19 mouse cellular contexts compared by ENCODE assay signal in genomic region chr5:63768220-63768619, GRCm38 (mm10). TPM values are rescaled to one million over a fixed set of nuclear protein-coding genes. Genes with fewer than 3 reads are reported as not detected.
A peak's percentile ranks its signal among the peaks of the same experiment; 100 is the strongest.
DNase-seq lines count a peak whose midpoint lies in the region; ATAC-seq and TF ChIP-seq lines count a peak whose summit lies in the region.
"Had no signal": no experiment of that assay in that cellular context is flagged by ENCODE, and none has a peak within 500 bp of the region (broad histone marks: within the 10 kb centered on the region; RNA-seq: fewer than 3 reads in every experiment).

No protein-coding gene starts in this region.

- H3K9ac ChIP-seq in forebrain, embryonic 14.5 days (ENCODE audit: low read length) = 0 out of 2 replicates have a peak overlapping the region, but pooled peaks have one; percentile 36
- no peak overlapping the region for H3K9ac ChIP-seq in forebrain, embryonic 11.5 days (ENCODE audit: low read length)
- no peak overlapping the region; the same call in 1 of the 2 replicates for H3K9ac ChIP-seq in hindbrain, postnatal 0 days (replicated peaks; ENCODE audit: low read length)
- no peak overlapping the region for H3K9ac ChIP-seq in hindbrain, embryonic 13.5 days
- H3K9ac ChIP-seq in embryonic facial prominence, embryonic 14.5 days (ENCODE audit: low read depth, low read length) = no peak overlapping the region
- H3K9ac ChIP-seq: embryonic facial prominence, embryonic 15.5 days; heart, embryonic 13.5 days had no signal

- H3K9me3 ChIP-seq in forebrain, embryonic 14.5 days (replicated peaks; ENCODE audit: control insufficient read depth, low read length) = no peaks in the 10 kb centered on the region
- no peaks in the 10 kb centered on the region for H3K9me3 ChIP-seq in forebrain, embryonic 11.5 days (ENCODE audit: control insufficient read depth, low read length)
- no peaks in the 10 kb centered on the region for H3K9me3 ChIP-seq in hindbrain, postnatal 0 days (ENCODE audit: low read length)
- no peaks in the 10 kb centered on the region for H3K9me3 ChIP-seq in hindbrain, embryonic 13.5 days
- H3K9me3 ChIP-seq in embryonic facial prominence, embryonic 14.5 days (ENCODE audit: control insufficient read depth, low read length) = no peaks in the 10 kb centered on the region
- H3K9me3 ChIP-seq: embryonic facial prominence, embryonic 15.5 days; heart, embryonic 13.5 days had no signal

- 0 out of 2 replicates have a peak, but pooled peaks have one; percentile 4 for ATAC-seq in forebrain, embryonic 14.5 days
- ATAC-seq in forebrain, embryonic 11.5 days (replicated peaks; ENCODE audit: low FRiP score) = no peak
- no peak for ATAC-seq in hindbrain, postnatal 0 days
- ATAC-seq in hindbrain, embryonic 13.5 days (ENCODE audit: low FRiP score) = no peak
- 0 out of 2 replicates have a peak, but pooled peaks have one; percentile 22 for ATAC-seq in embryonic facial prominence, embryonic 14.5 days (ENCODE audit: low read depth)
- ATAC-seq: intestine, embryonic 16.5 days had no signal

- TF ChIP-seq CTCF in hindbrain, postnatal 0 days (IDR thresholded peaks at IDR 0.05; ENCODE audit: low read depth) = no peak

- H3K4me1 ChIP-seq in forebrain, embryonic 14.5 days (ENCODE audit: control insufficient read depth, insufficient read depth, low read length) = no peaks in the 10 kb centered on the region; the same call in 1 of the 2 replicates
- no peaks in the 10 kb centered on the region for H3K4me1 ChIP-seq in forebrain, embryonic 11.5 days (replicated peaks; ENCODE audit: control insufficient read depth, insufficient read depth, low read length)
- H3K4me1 ChIP-seq in hindbrain, postnatal 0 days (ENCODE audit: insufficient read depth, low read length) = no peaks in the 10 kb centered on the region
- H3K4me1 ChIP-seq in hindbrain, embryonic 13.5 days (replicated peaks) = peaks cover 7% of the 10 kb centered on the region
- no peaks in the 10 kb centered on the region for H3K4me1 ChIP-seq in embryonic facial prominence, embryonic 14.5 days (ENCODE audit: control insufficient read depth, insufficient read depth, low read length)
- H3K4me1 ChIP-seq: heart, embryonic 13.5 days had no signal

- H3K27me3 ChIP-seq in forebrain, embryonic 14.5 days (replicated peaks; ENCODE audit: control insufficient read depth, insufficient read depth, low read length) = no peaks in the 10 kb centered on the region
- no peaks in the 10 kb centered on the region for H3K27me3 ChIP-seq in forebrain, embryonic 11.5 days (ENCODE audit: control insufficient read depth, insufficient read depth, low read length)
- H3K27me3 ChIP-seq in hindbrain, postnatal 0 days (ENCODE audit: insufficient read depth, low read length) = no peaks in the 10 kb centered on the region
- H3K27me3 ChIP-seq in hindbrain, embryonic 13.5 days = no peaks in the 10 kb centered on the region
- no peaks in the 10 kb centered on the region for H3K27me3 ChIP-seq in embryonic facial prominence, embryonic 14.5 days (replicated peaks; ENCODE audit: control insufficient read depth, insufficient read depth, low read length)
- H3K27me3 ChIP-seq: embryonic facial prominence, embryonic 15.5 days; heart, embryonic 13.5 days had no signal

- H3K4me3 ChIP-seq in forebrain, embryonic 14.5 days (ENCODE audit: low read depth, low read length) = no peak overlapping the region
- H3K4me3 ChIP-seq in forebrain, embryonic 11.5 days (ENCODE audit: low read depth, low read length) = no peak overlapping the region
- no peak overlapping the region for H3K4me3 ChIP-seq in hindbrain, postnatal 0 days (ENCODE audit: low read length)
- no peak overlapping the region for H3K4me3 ChIP-seq in hindbrain, embryonic 13.5 days
- no peak overlapping the region for H3K4me3 ChIP-seq in embryonic facial prominence, embryonic 14.5 days (ENCODE audit: low read depth, low read length)
- H3K4me3 ChIP-seq: heart, embryonic 13.5 days had no signal

- DNase-seq in forebrain, embryonic 14.5 days (ENCODE audit: low spot score) = no peak
- DNase-seq in forebrain, embryonic 11.5 days (ENCODE audit: low spot score) = no peak
- DNase-seq in hindbrain, postnatal 0 days (ENCODE audit: low spot score) = no peak
- peak; percentile 9 for DNase-seq in NIH3T3 (ENCODE audit: low read depth)
- DNase-seq in embryonic facial prominence, embryonic 14.5 days (ENCODE audit: low spot score) = no peak
- no peak for DNase-seq in thymus, postnatal 10 days (ENCODE audit: low spot score in 2 of 2)
- DNase-seq: adrenal gland, postnatal 10 days; cerebellum, adult 11 months; cerebellum, adult 8-10 months; cerebellum, postnatal 14 days; embryo, embryonic 11 days; gastrocnemius, postnatal 36 days; heart, adult 11 months; heart, postnatal 36 days; kidney, adult 2 months had no signal

- peak overlapping the region; percentile 37 for H3K4me2 ChIP-seq in forebrain, embryonic 14.5 days (ENCODE audit: low read length)
- no peak overlapping the region for H3K4me2 ChIP-seq in forebrain, embryonic 11.5 days (ENCODE audit: low read depth, low read length, severe bottlenecking)
- peak overlapping the region; percentile 44; the same call in 1 of the 2 replicates for H3K4me2 ChIP-seq in hindbrain, postnatal 0 days (ENCODE audit: low read depth, low read length)
- H3K4me2 ChIP-seq in hindbrain, embryonic 13.5 days = no peak overlapping the region
- H3K4me2 ChIP-seq in embryonic facial prominence, embryonic 14.5 days (ENCODE audit: low read depth, low read length) = no peak overlapping the region
- H3K4me2 ChIP-seq: heart, embryonic 13.5 days had no signal

- H3K27ac ChIP-seq in forebrain, embryonic 14.5 days (ENCODE audit: low read depth, low read length) = no peak overlapping the region
- H3K27ac ChIP-seq in forebrain, embryonic 11.5 days (ENCODE audit: low read depth, low read length) = no peak overlapping the region
- no peak overlapping the region for H3K27ac ChIP-seq in hindbrain, postnatal 0 days
- H3K27ac ChIP-seq in hindbrain, embryonic 13.5 days = no peak overlapping the region
- no peak overlapping the region for H3K27ac ChIP-seq in embryonic facial prominence, embryonic 14.5 days (replicated peaks; ENCODE audit: low read depth, low read length)
- H3K27ac ChIP-seq: embryonic facial prominence, embryonic 15.5 days; heart, embryonic 13.5 days had no signal

- no peaks in the 10 kb centered on the region for H3K36me3 ChIP-seq in forebrain, embryonic 14.5 days (ENCODE audit: control insufficient read depth, insufficient read depth, low read length)
- H3K36me3 ChIP-seq in forebrain, embryonic 11.5 days (ENCODE audit: control insufficient read depth, insufficient read depth, low read length) = no peaks in the 10 kb centered on the region
- H3K36me3 ChIP-seq in hindbrain, postnatal 0 days (ENCODE audit: insufficient read depth, low read length) = no peaks in the 10 kb centered on the region
- H3K36me3 ChIP-seq in hindbrain, embryonic 13.5 days = no peaks in the 10 kb centered on the region
- no peaks in the 10 kb centered on the region for H3K36me3 ChIP-seq in embryonic facial prominence, embryonic 14.5 days (ENCODE audit: control insufficient read depth, insufficient read depth, low read length)
- H3K36me3 ChIP-seq: embryonic facial prominence, embryonic 15.5 days; heart, embryonic 13.5 days had no signal

- 86% methylated on average over 4 of the region's 4 CpGs for WGBS in forebrain, embryonic 14.5 days
- WGBS in forebrain, embryonic 11.5 days = 93% methylated on average over 4 of the region's 4 CpGs
- WGBS in hindbrain, postnatal 0 days = 85% methylated on average over 4 of the region's 4 CpGs
- WGBS in hindbrain, embryonic 13.5 days = 83% methylated on average over 4 of the region's 4 CpGs
- 68% methylated on average over 4 of the region's 4 CpGs for WGBS in embryonic facial prominence, embryonic 14.5 days

RNA-seq across cellular contexts. Expression of gene 0610040J01Rik, which starts 43.9 kb away (rescaled TPM):
- 2.8 and 3.3 TPM in 2 replicates for polyA plus RNA-seq in forebrain, embryonic 14.5 days (2014; fragmentation: Nextera tagmentation; extraction: Ambion mirVana)
- polyA plus RNA-seq in forebrain, embryonic 11.5 days (2014; fragmentation: Nextera tagmentation; extraction: Ambion mirVana) = 0.76 and 0.94 TPM in 2 replicates
- total RNA-seq in hindbrain, postnatal 0 days (2014; rRNA removed) = 7.5 TPM in 2 replicates
- polyA plus RNA-seq in hindbrain, postnatal 0 days (2015; fragmentation: Nextera tagmentation; extraction: Ambion mirVana) = 4.8 and 5.3 TPM in 2 replicates
- polyA plus RNA-seq in hindbrain, embryonic 13.5 days (2015; fragmentation: Nextera tagmentation; extraction: Ambion mirVana) = 3.8 and 3.9 TPM in 2 replicates
- 3.9 and 4.4 TPM in 2 replicates for polyA plus RNA-seq in embryonic facial prominence, embryonic 14.5 days (2014; fragmentation: Nextera tagmentation; extraction: Ambion mirVana)

Comparison
In these comparisons a context has a peak if more than half of its experiments do, and no peak if none do; other contexts are left out.
1. ATAC-seq: peak in forebrain, embryonic 14.5 days (single experiment) and embryonic facial prominence, embryonic 14.5 days (single experiment); none in forebrain, embryonic 11.5 days (single experiment), hindbrain, postnatal 0 days (single experiment) and hindbrain, embryonic 13.5 days (single experiment).
2. H3K4me2 ChIP-seq: peak in forebrain, embryonic 14.5 days (single experiment) and hindbrain, postnatal 0 days (single experiment); none in forebrain, embryonic 11.5 days (single experiment), hindbrain, embryonic 13.5 days (single experiment) and embryonic facial prominence, embryonic 14.5 days (single experiment).